Mouse (Mus musculus) lung, postnatal 25 days (tissue): ENCODE measurements around the gene Rdh16f2.
"Not testable (repeated sequence)": the region's sequence is repeated elsewhere in the genome, so short reads cannot be mapped to it uniquely, and the experiment has no call there.

Experiments
- DNase-seq: peaks from one replicate; pipeline ENCODE4 v3.0.0; 2022; ENCODE audit warnings: low spot score

Rdh16f2 gene

GRCm38 (mm10) chr10:127866232-127866631, at the start of gene Rdh16f2:
Gene Rdh16f2, plus strand, starts transcription at chr10:127866474.
- no peak for DNase-seq

GRCm38 (mm10) chr10:127817268-127817910, 48.9 kb upstream of the Rdh16f2 start:
- DNase-seq, result not testable (repeated sequence)

DNA sequence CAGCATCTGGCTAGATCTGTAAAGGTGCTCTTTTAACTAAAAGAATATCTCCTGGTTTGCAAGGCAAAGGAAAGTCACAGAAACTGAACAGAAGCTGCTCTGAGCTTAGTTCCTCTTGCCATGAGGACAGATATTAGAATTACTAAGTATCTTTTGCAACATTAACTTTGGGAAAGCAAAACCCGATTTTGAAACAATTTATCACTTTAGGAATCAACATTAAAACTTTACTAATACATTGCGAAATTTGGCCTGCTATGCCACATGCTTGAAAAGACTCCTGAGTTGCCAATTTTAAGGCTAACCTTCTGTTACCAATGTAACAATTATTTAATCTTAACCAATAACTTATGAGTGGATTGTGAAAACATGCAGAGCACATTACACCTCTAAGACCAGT, 44.5 kb upstream of the Rdh16f2 start:
- not testable (repeated sequence) for DNase-seq

DNA sequence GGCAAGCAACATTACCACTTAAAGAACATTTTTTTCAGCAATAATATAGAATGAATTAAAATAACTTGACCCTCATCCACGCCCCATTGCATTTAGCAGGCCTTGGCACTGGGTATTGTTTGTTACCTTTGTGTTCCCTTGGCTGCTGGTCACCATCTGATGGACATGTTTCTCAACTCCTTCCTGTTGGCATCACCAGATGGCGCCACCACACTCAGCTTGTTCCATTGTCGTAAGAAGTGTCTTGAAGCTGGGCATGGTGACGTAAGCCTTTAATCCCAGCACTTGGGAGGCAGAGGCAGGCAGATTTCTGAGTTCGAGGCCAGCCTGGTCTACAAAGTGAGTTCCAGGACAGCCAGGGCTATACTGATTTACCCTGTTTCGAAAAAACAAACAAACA, 40.9 kb upstream of the Rdh16f2 start:
- no peak for DNase-seq

- DNase-seq, result no peak
Observed at GRCm38 (mm10) chr10:127829121-127829520, 37.2 kb upstream of the Rdh16f2 start.

DNA sequence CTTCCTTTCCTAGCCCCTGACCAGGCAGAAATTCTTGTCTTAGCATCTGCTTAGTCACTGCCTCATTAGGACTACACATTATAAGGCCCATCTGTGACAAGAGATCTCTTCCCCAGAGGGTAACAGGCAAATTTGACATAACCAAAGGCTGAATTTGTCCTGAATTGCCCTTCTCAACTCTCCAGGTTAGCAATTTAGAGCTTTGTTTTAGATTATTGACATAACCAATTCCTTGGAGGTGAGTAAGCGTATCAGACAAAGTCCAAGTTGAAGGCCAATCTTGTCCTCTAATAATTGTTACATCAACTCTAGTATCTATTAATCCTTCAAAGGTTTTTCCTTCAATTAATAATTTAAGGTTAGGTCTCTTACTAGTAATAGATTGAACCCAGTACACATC, 32.1 kb upstream of the Rdh16f2 start:
- not testable (repeated sequence) for DNase-seq

GRCm38 (mm10) chr10:127835292-127835691, 31.0 kb upstream of the Rdh16f2 start:
- no peak for DNase-seq

DNA sequence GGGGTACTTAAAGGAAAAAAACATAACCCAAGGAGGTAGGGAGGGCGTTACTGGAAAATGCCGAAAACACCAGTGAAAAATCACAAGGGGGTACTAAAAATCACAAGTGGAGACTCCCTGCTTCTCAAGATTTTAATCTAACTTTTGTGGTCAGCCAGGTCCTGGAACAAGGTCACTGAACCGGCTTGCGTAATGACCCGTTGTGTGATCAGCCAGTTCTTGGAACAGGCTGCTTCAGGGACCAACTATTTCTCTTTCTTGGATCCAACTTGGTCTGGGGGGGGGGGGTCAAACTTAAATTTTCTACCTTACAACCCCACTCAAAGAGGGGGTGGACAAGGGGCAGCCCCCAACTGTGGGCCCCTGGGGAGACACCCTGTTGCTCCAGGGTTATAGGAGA, 28.5 kb upstream of the Rdh16f2 start:
- DNase-seq, result peak; percentile 1

DNA sequence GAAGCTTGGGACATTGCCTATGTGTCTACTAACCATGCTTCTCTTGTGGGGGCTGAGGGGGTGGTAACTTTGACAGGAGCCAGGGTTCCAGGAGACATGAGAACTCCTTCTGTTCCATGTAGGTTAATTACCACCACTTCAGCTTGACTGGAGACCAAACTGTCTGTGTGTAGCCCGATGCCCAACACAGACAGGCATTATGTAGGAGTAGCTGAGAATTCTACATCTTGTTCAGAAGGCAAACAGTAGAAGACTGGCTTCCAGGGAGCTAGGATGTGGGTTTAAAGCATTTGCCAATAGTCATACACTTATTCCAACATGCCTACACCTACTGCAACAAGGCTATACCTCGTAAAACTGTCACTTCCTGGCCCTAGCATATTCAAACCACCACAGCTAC, 27.7 kb upstream of the Rdh16f2 start:
- no peak for DNase-seq

DNA sequence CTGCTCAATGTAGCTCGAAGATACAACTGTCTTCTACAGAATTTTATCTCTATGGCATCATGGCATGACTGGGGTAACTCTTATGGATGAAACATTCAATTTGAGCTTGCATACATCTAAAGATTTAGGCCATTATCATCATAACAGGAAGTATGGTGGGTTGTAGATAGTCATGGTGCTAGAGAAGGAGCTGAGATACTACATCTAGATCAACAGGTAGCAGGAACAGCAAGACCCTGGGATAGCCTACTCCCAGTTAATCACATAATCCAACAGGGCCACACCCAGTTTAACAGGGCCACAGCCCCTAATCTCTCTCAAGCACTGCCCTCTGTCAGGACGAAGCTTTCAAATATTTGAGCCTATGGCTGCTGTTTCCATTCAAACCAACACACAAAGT, 25.5 kb upstream of the Rdh16f2 start:
- no peak for DNase-seq

DNA sequence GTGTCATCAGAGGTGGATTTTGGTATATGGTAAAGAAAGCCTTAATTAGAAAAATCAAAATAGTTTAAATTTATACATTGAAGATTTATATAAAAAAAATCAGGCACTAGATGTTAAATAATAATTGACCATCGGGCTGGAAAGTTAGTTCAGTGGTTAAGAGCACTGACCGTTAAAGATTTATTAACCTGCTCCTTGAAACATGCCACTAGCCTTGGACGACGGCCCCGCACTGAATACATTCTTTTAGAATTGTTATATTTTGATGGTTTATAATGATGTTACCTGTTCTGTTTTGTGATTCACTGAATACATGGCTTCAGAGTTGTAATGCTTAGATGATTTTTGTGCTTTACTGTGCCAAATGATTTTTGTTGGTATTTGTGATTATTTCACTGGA, 20.3 kb upstream of the Rdh16f2 start:
- not testable (repeated sequence) for DNase-seq

- DNase-seq, result no peak
Observed at GRCm38 (mm10) chr10:127848089-127848488, 18.2 kb upstream of the Rdh16f2 start.

GRCm38 (mm10) chr10:127849628-127850027, 16.6 kb upstream of the Rdh16f2 start, which contains the start of gene Rdh19:
Gene Rdh19, plus strand, starts transcription at chr10:127849928.
- no peak for DNase-seq

- no peak for DNase-seq
Observed at GRCm38 (mm10) chr10:127856376-127856775, 9.9 kb upstream of the Rdh16f2 start.

DNA sequence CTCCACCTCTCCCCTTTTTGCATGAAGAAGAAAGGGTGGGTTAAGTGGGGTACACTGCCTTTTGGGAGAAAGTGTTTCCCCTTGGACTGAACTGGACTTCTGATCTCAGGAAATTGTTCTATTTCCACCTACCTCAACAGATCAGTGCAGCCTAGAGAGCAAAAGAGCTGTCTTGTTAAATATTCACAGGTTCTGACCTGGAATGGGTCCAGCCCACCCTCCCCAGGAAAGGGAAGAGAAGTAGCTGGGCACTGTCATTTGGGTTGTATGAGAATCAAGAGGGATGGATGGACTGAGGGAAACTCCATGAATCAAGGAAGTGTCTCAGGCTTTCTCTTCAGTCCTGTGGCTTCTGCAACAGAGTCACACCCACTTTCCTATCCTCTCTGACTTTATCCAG, 1.3 kb upstream of the Rdh16f2 start:
- DNase-seq, result no peak

DNA sequence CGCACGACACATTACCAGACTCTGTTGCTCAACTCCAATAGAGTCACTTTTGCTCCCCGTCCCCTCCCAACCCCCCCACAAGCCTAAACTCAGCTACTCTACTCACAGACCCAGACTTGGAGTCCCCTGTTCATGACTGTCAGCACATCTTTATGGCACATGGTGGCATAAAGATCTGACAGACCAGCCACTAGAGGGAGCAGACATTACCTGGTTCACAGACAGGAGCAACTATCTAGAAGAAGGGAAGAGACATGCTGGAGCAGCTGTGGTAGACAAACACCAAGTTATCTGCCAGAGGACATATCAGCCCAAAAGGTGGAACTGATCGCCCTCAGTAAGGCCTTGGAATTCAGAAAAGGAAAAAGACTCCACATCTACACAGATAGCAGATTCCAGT, 6.2 kb downstream of the Rdh16f2 start:
- DNase-seq, result peak; percentile 14

- DNase-seq, result peak; percentile 39
Observed at GRCm38 (mm10) chr10:127877681-127878080, 11.4 kb downstream of the Rdh16f2 start.

GRCm38 (mm10) chr10:127878262-127879057, 12.2 kb downstream of the Rdh16f2 start:
- DNase-seq, result peak; percentile 9

DNA sequence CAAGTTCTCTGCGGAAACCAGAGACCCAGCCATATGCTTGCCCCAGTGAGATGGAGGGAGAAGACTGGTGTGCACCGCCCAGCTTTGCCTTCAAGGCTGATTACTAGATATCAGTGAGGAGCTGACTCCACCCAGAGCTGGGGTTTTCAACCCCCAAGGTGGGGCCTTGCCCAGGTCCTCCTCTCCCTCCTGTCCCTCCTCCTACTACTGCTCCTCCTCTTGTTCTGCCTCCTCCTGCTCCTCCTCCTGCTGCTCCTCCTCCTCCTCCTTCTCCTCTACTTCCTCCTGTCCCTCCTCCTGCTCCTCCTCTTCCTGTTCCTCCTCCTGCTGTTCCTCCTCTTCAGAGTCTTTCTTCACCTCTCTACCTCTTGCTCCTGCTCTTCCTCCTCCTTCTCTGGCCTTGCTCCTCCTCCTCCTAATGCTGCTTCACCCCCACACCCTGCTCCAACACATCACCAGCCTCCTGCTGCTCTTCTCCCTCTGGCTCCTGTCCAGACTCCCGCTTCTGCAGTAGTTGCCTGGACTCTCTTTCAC, 12.9 kb downstream of the Rdh16f2 start:
- DNase-seq, result peak; percentile 9

DNA sequence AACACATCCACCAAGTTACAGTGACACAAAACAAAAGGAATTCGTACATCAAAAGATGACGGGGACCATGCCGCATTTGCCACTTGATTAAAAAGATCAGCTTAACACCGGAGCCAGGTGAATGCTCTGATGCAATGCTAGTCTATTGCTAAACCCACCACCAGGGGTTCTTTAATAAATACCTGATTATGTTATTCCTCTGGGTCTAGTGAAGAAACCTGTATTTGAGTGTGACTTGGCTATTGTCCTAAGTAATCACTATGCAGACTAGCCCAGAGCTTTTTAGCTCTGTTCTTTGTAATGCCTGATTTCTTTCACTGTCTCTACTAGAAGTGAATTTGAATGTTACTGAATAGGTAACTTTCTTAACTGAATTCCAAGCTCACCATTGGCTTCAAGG, 14.8 kb downstream of the Rdh16f2 start:
- peak; percentile 34 for DNase-seq

DNA sequence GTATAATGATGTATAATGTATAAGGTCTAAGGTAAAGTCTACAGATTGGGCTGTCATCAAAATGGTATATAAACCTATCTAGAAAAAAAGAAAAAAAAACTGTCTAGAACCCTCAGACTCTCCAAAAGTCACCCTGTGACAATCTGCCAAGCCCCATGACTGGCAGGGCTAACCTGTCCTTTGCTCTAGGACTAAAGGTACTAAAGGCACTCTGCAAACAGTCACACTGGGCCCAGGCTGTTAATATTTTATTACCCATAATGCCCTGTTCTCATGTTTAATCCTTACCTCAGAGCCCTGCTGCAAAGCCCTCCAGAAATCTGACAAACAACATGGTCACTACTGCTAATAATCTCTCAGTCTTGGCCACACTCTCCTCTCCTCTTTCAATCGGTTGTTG, 20.3 kb downstream of the Rdh16f2 start:
- DNase-seq, result no peak

DNA sequence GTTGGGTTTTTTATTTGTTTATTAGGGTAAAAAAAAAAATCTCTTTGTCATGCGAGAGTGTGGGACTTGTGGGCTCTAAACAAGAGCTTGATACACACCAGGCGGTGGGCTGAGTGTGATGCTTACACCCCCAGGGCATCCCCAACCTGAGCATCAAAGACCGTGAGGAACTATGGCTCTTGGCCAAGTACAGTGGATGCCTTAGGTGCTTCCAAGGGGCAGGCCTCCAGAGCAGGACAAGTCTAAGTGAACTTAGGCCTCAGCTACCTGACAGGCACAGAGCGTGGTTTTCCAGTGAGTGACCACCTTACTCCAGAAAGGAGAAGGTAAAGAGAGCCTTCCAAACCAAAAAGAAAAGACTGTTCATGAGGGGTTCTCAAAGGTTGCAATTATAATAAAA, 20.7 kb downstream of the Rdh16f2 start:
- DNase-seq, result no peak

- DNase-seq, result no peak
Observed at GRCm38 (mm10) chr10:127888605-127889004, 22.3 kb downstream of the Rdh16f2 start, which contains the start of gene Rdh7. Gene Rdh7, minus strand, starts transcription at chr10:127888817.
